Mouse (Mus musculus): ENCODE measurements around the gene Rtp4.

GRCm38 (mm10) chr16:23557195-23557594 lies 37.1 kb downstream of the Rtp4 start:
- TF ChIP-seq HCFC1 (IDR thresholded peaks at IDR 0.05; ENCODE audit: borderline replicate concordance, insufficient read depth, low read length) (no peak), MAFK (IDR thresholded peaks at IDR 0.05; ENCODE audit: insufficient read depth, low read depth, low read length) (no peak), CHD2 (IDR thresholded peaks at IDR 0.05; ENCODE audit: low read depth, low read length) (no peak), ZNF384 (IDR thresholded peaks at IDR 0.05; ENCODE audit: low read depth, low read length) (no peak)

Data from ES-E14 (cell line).